Mouse (Mus musculus): ENCODE results near the gene Atg4b. TPM values are rescaled to one million over a fixed set of nuclear protein-coding genes. Genes with fewer than 3 reads are reported as not detected.

The Atg4b gene
- 39.3 and 58.7 TPM in 2 replicates for total RNA-seq (2014; rRNA removed)
- polyA plus RNA-seq (2015; fragmentation: Nextera tagmentation; extraction: Ambion mirVana) = 75.8 and 81.8 TPM in 2 replicates

DNA sequence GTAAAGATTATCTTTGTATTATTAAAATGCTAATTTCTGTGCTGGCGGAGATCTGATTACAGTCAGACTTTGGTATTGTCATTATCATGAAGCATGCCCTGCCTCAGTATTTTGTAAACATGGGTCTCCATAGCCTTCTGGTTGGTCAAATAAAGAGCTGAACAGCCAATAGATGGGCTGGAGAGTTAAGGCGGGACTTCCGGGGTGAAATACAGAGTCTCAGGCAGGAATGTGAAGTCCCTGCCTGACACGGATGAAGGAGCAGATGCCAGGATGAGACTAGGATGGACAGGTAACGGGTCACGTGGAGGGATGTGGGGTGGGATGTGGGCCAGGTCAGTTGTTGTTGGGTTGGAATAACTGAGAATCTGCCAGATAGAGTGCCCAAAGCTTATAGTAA lies at the start of gene Atg4b:
Gene Atg4b (plus strand): TSS at position 211 of the 400 bp plus-strand sequence.
- Histone ChIP-seq H3K9ac (replicated peaks; ENCODE audit: low read length, poor library complexity, severe bottlenecking) (no peak within 1 kb of the TSS), H3K9me3 (ENCODE audit: low read length) (no peaks in the 10 kb centered on the region), H3K4me1 (ENCODE audit: insufficient read depth, low read length) (peaks cover 3% of the 10 kb centered on the region; the same call in 1 of the 2 replicates), H3K4me2 (ENCODE audit: low read depth, low read length, poor library complexity, severe bottlenecking) (no peak within 1 kb of the TSS), H3K27ac (ENCODE audit: low read depth, low read length) (no peak within 1 kb of the TSS), H3K4me3 (ENCODE audit: low read depth, low read length) (no peak within 1 kb of the TSS), H3K36me3 (ENCODE audit: insufficient read depth, low read length) (peaks cover 19% of the 10 kb centered on the region), H3K27me3 (ENCODE audit: insufficient read depth, low read length) (no peaks in the 10 kb centered on the region)
- WGBS = 78% methylated on average over 6 of the region's 6 CpGs
- TF ChIP-seq CTCF (IDR thresholded peaks at IDR 0.05) = no peak
- no peak for ATAC-seq (ENCODE audit: low FRiP score)
- no peak for DNase-seq (ENCODE audit: low spot score)

GRCm38 (mm10) chr1:93702106-93702505 lies 49.2 kb upstream of the Atg4b start:
- no peak overlapping the region for H3K4me3 ChIP-seq (ENCODE audit: low read depth, low read length)
- H3K4me2 ChIP-seq (ENCODE audit: low read depth, low read length, poor library complexity, severe bottlenecking) = no peak overlapping the region
- peaks cover 13% of the 10 kb centered on the region for H3K36me3 ChIP-seq (ENCODE audit: insufficient read depth, low read length)
- H3K27ac ChIP-seq (ENCODE audit: low read depth, low read length) = no peak overlapping the region
- 93% methylated on average over 1 of the region's 1 CpGs for whole genome bisulfite sequencing
- no peak overlapping the region for H3K9ac ChIP-seq (replicated peaks; ENCODE audit: low read length, poor library complexity, severe bottlenecking)
- H3K4me1 ChIP-seq (ENCODE audit: insufficient read depth, low read length) = no peaks in the 10 kb centered on the region
- no peaks in the 10 kb centered on the region for H3K9me3 ChIP-seq (ENCODE audit: low read length)
- ATAC-seq (ENCODE audit: low FRiP score) (no peak), DNase-seq (ENCODE audit: low spot score) (no peak)
- TF ChIP-seq CTCF (IDR thresholded peaks at IDR 0.05) = no peak
- H3K27me3 ChIP-seq (ENCODE audit: insufficient read depth, low read length) = no peaks in the 10 kb centered on the region

GRCm38 (mm10) chr1:93703472-93704048 lies 47.7 kb upstream of the Atg4b start:
- Histone ChIP-seq H3K27ac (ENCODE audit: low read depth, low read length) (no peak overlapping the region), H3K4me3 (ENCODE audit: low read depth, low read length) (no peak overlapping the region), H3K9ac (replicated peaks; ENCODE audit: low read length, poor library complexity, severe bottlenecking) (no peak overlapping the region), H3K36me3 (ENCODE audit: insufficient read depth, low read length) (peaks cover 13% of the 10 kb centered on the region), H3K9me3 (ENCODE audit: low read length) (no peaks in the 10 kb centered on the region), H3K4me1 (ENCODE audit: insufficient read depth, low read length) (no peaks in the 10 kb centered on the region), H3K27me3 (ENCODE audit: insufficient read depth, low read length) (no peaks in the 10 kb centered on the region), H3K4me2 (ENCODE audit: low read depth, low read length, poor library complexity, severe bottlenecking) (no peak overlapping the region)
- ATAC-seq (ENCODE audit: low FRiP score) (no peak), DNase-seq (ENCODE audit: low spot score) (no peak)
- WGBS = 94% methylated on average over 10 of the region's 10 CpGs
- no peak for TF ChIP-seq CTCF (IDR thresholded peaks at IDR 0.05)

DNA sequence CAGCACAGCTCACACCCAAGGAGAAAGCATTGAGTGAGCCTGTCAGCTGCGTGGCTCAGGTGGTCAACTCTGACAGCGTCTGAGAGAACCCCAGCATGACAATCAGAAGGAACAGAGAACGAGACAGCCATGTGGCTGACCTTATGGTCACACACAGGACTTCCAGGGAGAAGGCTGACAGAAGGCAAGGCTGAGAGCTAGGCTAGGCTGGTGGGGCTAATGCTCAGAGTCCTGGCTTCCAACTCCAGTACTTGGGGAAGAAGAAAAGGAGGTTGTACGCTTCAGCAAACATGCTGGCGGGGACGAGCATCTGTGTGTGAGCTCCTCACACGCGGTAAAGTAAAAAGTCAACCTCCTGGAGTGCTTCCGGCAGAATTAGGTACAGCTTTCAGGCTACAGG lies 47.0 kb upstream of the Atg4b start:
- WGBS = 90% methylated on average over 9 of the region's 9 CpGs
- no peak for ATAC-seq (ENCODE audit: low FRiP score)

GRCm38 (mm10) chr1:93705389-93705788 lies 45.9 kb upstream of the Atg4b start:
- H3K4me3 ChIP-seq (ENCODE audit: low read depth, low read length) = no peak overlapping the region
- H3K27me3 ChIP-seq (ENCODE audit: insufficient read depth, low read length) = no peaks in the 10 kb centered on the region
- no peak for ATAC-seq (ENCODE audit: low FRiP score)
- no peak overlapping the region for H3K27ac ChIP-seq (ENCODE audit: low read depth, low read length)
- no peaks in the 10 kb centered on the region for H3K9me3 ChIP-seq (ENCODE audit: low read length)
- 68% methylated on average over 3 of the region's 3 CpGs for WGBS
- no peak overlapping the region for H3K9ac ChIP-seq (replicated peaks; ENCODE audit: low read length, poor library complexity, severe bottlenecking)
- TF ChIP-seq CTCF (IDR thresholded peaks at IDR 0.05) = no peak
- H3K4me2 ChIP-seq (ENCODE audit: low read depth, low read length, poor library complexity, severe bottlenecking) = no peak overlapping the region
- H3K36me3 ChIP-seq (ENCODE audit: insufficient read depth, low read length) = peaks cover 13% of the 10 kb centered on the region
- no peak for DNase-seq (ENCODE audit: low spot score)
- no peaks in the 10 kb centered on the region for H3K4me1 ChIP-seq (ENCODE audit: insufficient read depth, low read length)

More for the DNA sequence above, 47.0 kb upstream of the Atg4b start:
- no peak overlapping the region for H3K9ac ChIP-seq (replicated peaks; ENCODE audit: low read length, poor library complexity, severe bottlenecking)
- no peak overlapping the region for H3K27ac ChIP-seq (ENCODE audit: low read depth, low read length)
- H3K9me3 ChIP-seq (ENCODE audit: low read length) = no peaks in the 10 kb centered on the region
- H3K36me3 ChIP-seq (ENCODE audit: insufficient read depth, low read length) = peaks cover 13% of the 10 kb centered on the region
- no peak for TF ChIP-seq CTCF (IDR thresholded peaks at IDR 0.05)
- H3K4me1 ChIP-seq (ENCODE audit: insufficient read depth, low read length) = no peaks in the 10 kb centered on the region
- no peaks in the 10 kb centered on the region for H3K27me3 ChIP-seq (ENCODE audit: insufficient read depth, low read length)
- H3K4me2 ChIP-seq (ENCODE audit: low read depth, low read length, poor library complexity, severe bottlenecking) = no peak overlapping the region
- H3K4me3 ChIP-seq (ENCODE audit: low read depth, low read length) = no peak overlapping the region
- DNase-seq (ENCODE audit: low spot score) = no peak

- no peak overlapping the region for H3K27ac ChIP-seq (ENCODE audit: low read depth, low read length)
- 90% methylated on average over 2 of the region's 2 CpGs for WGBS
- no peak for DNase-seq (ENCODE audit: low spot score)
- TF ChIP-seq CTCF (IDR thresholded peaks at IDR 0.05) = no peak
- no peaks in the 10 kb centered on the region for H3K4me1 ChIP-seq (ENCODE audit: insufficient read depth, low read length)
- H3K9me3 ChIP-seq (ENCODE audit: low read length) = no peaks in the 10 kb centered on the region
- no peak overlapping the region for H3K4me2 ChIP-seq (ENCODE audit: low read depth, low read length, poor library complexity, severe bottlenecking)
- no peak overlapping the region for H3K9ac ChIP-seq (replicated peaks; ENCODE audit: low read length, poor library complexity, severe bottlenecking)
- H3K27me3 ChIP-seq (ENCODE audit: insufficient read depth, low read length) = no peaks in the 10 kb centered on the region
- H3K4me3 ChIP-seq (ENCODE audit: low read depth, low read length) = no peak overlapping the region
- H3K36me3 ChIP-seq (ENCODE audit: insufficient read depth, low read length) = peaks cover 32% of the 10 kb centered on the region
- ATAC-seq (ENCODE audit: low FRiP score) = no peak
These were observed 35.1 kb upstream of the Atg4b start for GRCm38 (mm10) chr1:93716166-93716565.

Measured in midbrain, postnatal 0 days (tissue).